Mouse (Mus musculus) c-Kit-positive CD71-negative TER-119-negative erythroid progenitor cells, embryonic 14.5 days (primary cell): ENCODE measurements around the gene Plcb3.

ENCODE experiments used
- DNase-seq: peaks from one replicate; pipeline ENCODE4 v3.0.0-alpha.2; 2013; ENCODE audit warnings: low read depth

Plcb3 gene

GRCm38 (mm10) chr19:6970460-6971085, 5.7 kb downstream of the Plcb3 start:
- no peak for DNase-seq

- DNase-seq, result no peak
Measured at GRCm38 (mm10) chr19:6969665-6970381, 6.4 kb downstream of the Plcb3 start.

GRCm38 (mm10) chr19:6969291-6969664, 7.0 kb downstream of the Plcb3 start:
- DNase-seq, result no peak

- no peak for DNase-seq
Measured at GRCm38 (mm10) chr19:6968491-6969271, 7.6 kb downstream of the Plcb3 start.

- DNase-seq, result no peak
Measured at GRCm38 (mm10) chr19:6956461-6956860, 19.8 kb downstream of the Plcb3 start.

- DNase-seq, result no peak
Measured at GRCm38 (mm10) chr19:6955424-6955823, 20.8 kb downstream of the Plcb3 start.

GRCm38 (mm10) chr19:6954046-6954445, 22.2 kb downstream of the Plcb3 start:
- DNase-seq, result no peak

GRCm38 (mm10) chr19:6952712-6953037, 23.6 kb downstream of the Plcb3 start:
- DNase-seq, result no peak

GRCm38 (mm10) chr19:6951994-6952711, 24.1 kb downstream of the Plcb3 start:
- DNase-seq, result no peak

- DNase-seq, result peak; percentile 77
Measured at GRCm38 (mm10) chr19:6951381-6951968, 24.8 kb downstream of the Plcb3 start.

- no peak for DNase-seq
Measured at GRCm38 (mm10) chr19:6950613-6951153, 25.6 kb downstream of the Plcb3 start.

GRCm38 (mm10) chr19:6949951-6950350, 26.3 kb downstream of the Plcb3 start:
- no peak for DNase-seq

- DNase-seq, result no peak
Measured at GRCm38 (mm10) chr19:6949532-6949931, 26.7 kb downstream of the Plcb3 start.

- DNase-seq, result no peak
Measured at GRCm38 (mm10) chr19:6948186-6948585, 28.1 kb downstream of the Plcb3 start.

GRCm38 (mm10) chr19:6947742-6948141, 28.5 kb downstream of the Plcb3 start:
- no peak for DNase-seq

- DNase-seq, result no peak
Measured at GRCm38 (mm10) chr19:6943709-6944108, 32.6 kb downstream of the Plcb3 start.

- no peak for DNase-seq
Measured at GRCm38 (mm10) chr19:6942764-6943163, 33.5 kb downstream of the Plcb3 start.

GRCm38 (mm10) chr19:6942249-6942691, 34.0 kb downstream of the Plcb3 start, which contains the start of gene Gpr137:
Gene Gpr137, minus strand, starts transcription at chr19:6942480.
- peak; percentile 86 for DNase-seq

GRCm38 (mm10) chr19:6941372-6942248, 34.7 kb downstream of the Plcb3 start, which contains the start of gene Bad:
Gene Bad, plus strand, starts transcription at chr19:6941861.
- peak; percentile 88 for DNase-seq
